Mouse (Mus musculus) neural tube, embryonic 11.5 days (tissue): ENCODE results near the gene Vdac1. TPM values are rescaled to one million over a fixed set of nuclear protein-coding genes. Genes with fewer than 3 reads are reported as not detected.

Experiments
- ATAC-seq: fragments of 200-750 bp; cut with Nextera tagmentation; 2 replicates; pipeline ENCODE4 v1.8.0; 2017; ENCODE audit warnings: moderate number of reproducible peaks, mild to moderate bottlenecking, moderate TSS enrichment, moderate library complexity; ENCODE audit not compliant: insufficient read depth, low FRiP score, low TSS enrichment
- DNase-seq: peaks from one replicate; pipeline ENCODE4 v3.0.0-alpha.2; 2015; ENCODE audit warnings: low spot score
- H3K27ac ChIP-seq: fragments of 300-500 bp; sonication (generic); 2 replicates; pipeline ENCODE4 v1.5.1; 2014; ENCODE audit warnings: low read depth, mild to moderate bottlenecking, low read length
- H3K27me3 ChIP-seq: fragments of 300-500 bp; sonication (generic); 2 replicates; pipeline ENCODE4 v1.6.1; 2014; ENCODE audit warnings: mild to moderate bottlenecking, low read length, mixed read lengths; ENCODE audit not compliant: control insufficient read depth, insufficient read depth
- H3K36me3 ChIP-seq: fragments of 300-500 bp; sonication (generic); 2 replicates; pipeline ENCODE4 v1.6.1; 2014; ENCODE audit warnings: mild to moderate bottlenecking, low read length, moderate library complexity, mixed read lengths; ENCODE audit not compliant: control insufficient read depth, insufficient read depth
- H3K4me1 ChIP-seq: fragments of 300-500 bp; sonication (generic); 2 replicates; pipeline ENCODE4 v1.6.1; 2014; ENCODE audit warnings: low read length, mixed read lengths; ENCODE audit not compliant: control insufficient read depth, insufficient read depth
- H3K4me2 ChIP-seq: fragments of 300-500 bp; sonication (generic); 2 replicates; pipeline ENCODE4 v1.6.1; 2014; ENCODE audit warnings: low read depth, mild to moderate bottlenecking, moderate library complexity
- H3K4me3 ChIP-seq: fragments of 300-500 bp; sonication (generic); 2 replicates; pipeline ENCODE4 v1.5.1; 2014; ENCODE audit warnings: low read depth, low read length
- H3K9ac ChIP-seq: fragments of 300-500 bp; sonication (generic); 2 replicates; pipeline ENCODE4 v1.6.1; 2014; ENCODE audit warnings: mild to moderate bottlenecking, low read length
- H3K9me3 ChIP-seq: fragments of 300-500 bp; sonication (generic); 2 replicates; pipeline ENCODE4 v1.6.1; 2016; ENCODE audit warnings: low read length; ENCODE audit not compliant: control insufficient read depth
- WGBS: fragments of 180-500 bp; shearing (Covaris S2); extraction: QIAGEN DNeasy Blood & Tissue Kit; methylation state at CpG from one replicate; pipeline ENCODE4 v1.1.7; 2014; 5-methylcytosine and 5-hydroxymethylcytosine counted together
- polyA plus RNA-seq: library from polyadenylated mRNA; unstranded; fragments of >200 nt; fragmentation: Nextera tagmentation; extraction: Ambion mirVana; gene quantifications from 2 replicates; pipeline ENCODE4 v1.2.1, GENCODE M21; 2014

Gene Vdac1
- polyA plus RNA-seq, 1 experiment from 2014 or later: 211 TPM

- H3K4me1 ChIP-seq: no peaks in the 10 kb centered on the region
- no peaks in the 10 kb centered on the region for H3K27me3 ChIP-seq
- no peak overlapping the region for H3K4me2 ChIP-seq
- H3K27ac ChIP-seq: no peak overlapping the region
- ATAC-seq (no peak), DNase-seq (no peak)
- no peak overlapping the region for H3K4me3 ChIP-seq
- WGBS: 93% methylated on average over 12 of the region's 12 CpGs
- H3K9ac ChIP-seq: no peak overlapping the region
- no peaks in the 10 kb centered on the region for H3K36me3 ChIP-seq
- no peaks in the 10 kb centered on the region for H3K9me3 ChIP-seq
Observed at GRCm38 (mm10) chr11:52340123-52340864, 20.4 kb upstream of the Vdac1 start.

DNA sequence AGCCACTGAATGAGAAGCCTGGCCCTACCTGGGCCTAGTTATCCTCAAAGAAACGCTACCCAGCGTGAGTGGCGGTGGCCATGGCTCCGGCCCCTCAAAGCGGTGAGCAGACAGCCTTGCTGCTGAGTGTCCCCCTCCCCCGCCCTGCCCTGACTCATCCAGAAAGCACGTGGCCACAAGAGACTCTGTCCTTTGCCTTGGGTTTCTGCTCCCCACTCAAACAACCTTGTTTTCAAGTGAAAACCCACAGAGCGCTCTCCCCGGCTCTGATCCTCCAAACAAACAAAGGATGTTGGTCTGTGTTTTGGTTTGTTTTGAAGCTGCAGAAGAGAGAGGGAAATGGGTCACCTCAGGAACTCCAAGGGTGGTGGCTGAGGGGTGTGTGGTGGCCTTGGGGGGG lies 19.7 kb upstream of the Vdac1 start:
- Histone ChIP-seq H3K36me3 (no peaks in the 10 kb centered on the region), H3K4me1 (no peaks in the 10 kb centered on the region), H3K4me2 (no peak overlapping the region), H3K27ac (no peak overlapping the region), H3K9ac (no peak overlapping the region), H3K4me3 (no peak overlapping the region), H3K27me3 (no peaks in the 10 kb centered on the region), H3K9me3 (no peaks in the 10 kb centered on the region)
- peak; percentile 24 for DNase-seq
- WGBS: 57% methylated on average over 9 of the region's 9 CpGs
- no peak for ATAC-seq

DNA sequence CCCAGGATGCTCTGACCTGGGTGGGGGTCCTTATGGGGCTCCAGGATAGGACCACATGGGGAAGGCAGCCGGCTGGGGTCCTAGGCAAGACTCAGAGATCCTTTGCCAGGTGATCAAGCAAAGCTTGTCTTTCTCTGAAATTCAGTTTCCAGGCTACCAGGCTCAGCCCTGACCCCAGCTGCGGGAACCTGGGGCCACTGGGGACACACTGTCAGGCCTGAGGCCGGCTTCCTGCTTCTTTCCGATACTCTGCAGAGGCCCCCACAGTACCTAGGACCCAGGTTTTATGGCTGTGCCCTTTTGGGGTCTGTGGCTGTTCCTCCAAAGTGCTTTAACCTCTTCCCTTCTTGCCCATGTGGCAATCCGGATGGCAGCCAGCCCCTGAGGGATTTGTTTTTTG lies 19.2 kb upstream of the Vdac1 start:
- Histone ChIP-seq H3K27ac (no peak overlapping the region), H3K4me2 (no peak overlapping the region), H3K36me3 (no peaks in the 10 kb centered on the region), H3K4me1 (no peaks in the 10 kb centered on the region), H3K9ac (no peak overlapping the region), H3K9me3 (no peaks in the 10 kb centered on the region), H3K4me3 (no peak overlapping the region), H3K27me3 (no peaks in the 10 kb centered on the region)
- DNase-seq (no peak), ATAC-seq (no peak)
- 80% methylated on average over 5 of the region's 5 CpGs for WGBS

- no peaks in the 10 kb centered on the region for H3K9me3 ChIP-seq
- H3K4me3 ChIP-seq: no peak overlapping the region
- H3K4me2 ChIP-seq: no peak overlapping the region
- H3K4me1 ChIP-seq: no peaks in the 10 kb centered on the region
- H3K9ac ChIP-seq: no peak overlapping the region
- no peak overlapping the region for H3K27ac ChIP-seq
- no peaks in the 10 kb centered on the region for H3K27me3 ChIP-seq
- no peaks in the 10 kb centered on the region for H3K36me3 ChIP-seq
- no peak for ATAC-seq
- WGBS: 83% methylated on average over 4 of the region's 4 CpGs
- no peak for DNase-seq
Observed at GRCm38 (mm10) chr11:52342296-52342695, 18.4 kb upstream of the Vdac1 start.

- Histone ChIP-seq H3K9ac (no peak overlapping the region), H3K9me3 (no peaks in the 10 kb centered on the region), H3K36me3 (no peaks in the 10 kb centered on the region), H3K4me1 (no peaks in the 10 kb centered on the region), H3K4me2 (no peak overlapping the region), H3K27ac (no peak overlapping the region), H3K27me3 (no peaks in the 10 kb centered on the region), H3K4me3 (no peak overlapping the region)
- WGBS: 3% methylated on average over 6 of the region's 6 CpGs
- DNase-seq: peak; percentile 80
- ATAC-seq: no peak
Observed at GRCm38 (mm10) chr11:52343162-52343561, 17.5 kb upstream of the Vdac1 start.

GRCm38 (mm10) chr11:52344991-52345777 lies 15.5 kb upstream of the Vdac1 start:
- Histone ChIP-seq H3K36me3 (no peaks in the 10 kb centered on the region), H3K4me2 (no peak overlapping the region), H3K4me1 (no peaks in the 10 kb centered on the region), H3K27ac (no peak overlapping the region), H3K27me3 (no peaks in the 10 kb centered on the region), H3K9me3 (no peaks in the 10 kb centered on the region), H3K9ac (no peak overlapping the region), H3K4me3 (no peak overlapping the region)
- DNase-seq (no peak), ATAC-seq (no peak)
- 82% methylated on average over 12 of the region's 12 CpGs for WGBS

- Histone ChIP-seq H3K4me3 (peak overlapping the region; percentile 9), H3K27me3 (no peaks in the 10 kb centered on the region), H3K4me2 (peak overlapping the region; percentile 29), H3K27ac (0 out of 2 replicates have a peak overlapping the region, but pooled peaks have one; percentile 17), H3K9ac (no peak overlapping the region), H3K9me3 (no peaks in the 10 kb centered on the region), H3K36me3 (no peaks in the 10 kb centered on the region), H3K4me1 (no peaks in the 10 kb centered on the region)
- DNase-seq (peak; percentile 89), ATAC-seq (no peak)
- 14% methylated on average over 10 of the region's 12 CpGs for WGBS
Observed at GRCm38 (mm10) chr11:52345939-52346634, 14.6 kb upstream of the Vdac1 start.

GRCm38 (mm10) chr11:52346635-52347005 lies 14.0 kb upstream of the Vdac1 start:
- Histone ChIP-seq H3K27ac (0 out of 2 replicates have a peak overlapping the region, but pooled peaks have one; percentile 17), H3K27me3 (no peaks in the 10 kb centered on the region), H3K4me3 (peak overlapping the region; percentile 9), H3K9me3 (no peaks in the 10 kb centered on the region), H3K36me3 (no peaks in the 10 kb centered on the region), H3K9ac (0 out of 2 replicates have a peak overlapping the region, but pooled peaks have one; percentile 8), H3K4me1 (no peaks in the 10 kb centered on the region), H3K4me2 (peak overlapping the region; percentile 29)
- no peak for ATAC-seq
- peak; percentile 74 for DNase-seq
- WGBS: 1% methylated on average over 12 of the region's 12 CpGs
